Mouse (Mus musculus): Measurements from ENCODE around the gene Ano4. TPM values are rescaled to one million over a fixed set of nuclear protein-coding genes. Genes with fewer than 3 reads are reported as not detected.
A peak's percentile ranks its signal among the peaks of the same experiment; 100 is the strongest.

The Ano4 gene
- total and polyA plus RNA-seq, 3 experiments = 4.3 to 7.5 (median 7.2) TPM

GRCm38 (mm10) chr10:89114381-89114780 is 230.2 kb downstream of the Ano4 start:
- Histone ChIP-seq H3K9ac (ENCODE audit: low read depth, low read length) (no peak overlapping the region), H3K79me2 (replicated peaks; ENCODE audit: control insufficient read depth, insufficient read depth, low read length) (no peaks in the 10 kb centered on the region), H3K27ac (no peak overlapping the region), H3K36me3 (ENCODE audit: control insufficient read depth, insufficient read depth, low read length) (no peaks in the 10 kb centered on the region), H3K27me3 (ENCODE audit: control insufficient read depth, insufficient read depth, low read length) (no peaks in the 10 kb centered on the region), H3K4me3 (no peak overlapping the region), H3K4me1 (ENCODE audit: control insufficient read depth, insufficient read depth, low read length) (no peaks in the 10 kb centered on the region)
- 72% methylated on average over 6 of the region's 6 CpGs for WGBS
- TF ChIP-seq POLR2A (IDR thresholded peaks at IDR 0.05; ENCODE audit: insufficient read depth, low read depth, low read length) = no peak
- no peak for TF ChIP-seq EP300 (IDR thresholded peaks at IDR 0.05; ENCODE audit: insufficient read depth, low read depth, low read length)
- no peak for TF ChIP-seq CTCF (IDR thresholded peaks at IDR 0.05)
- no peak for DNase-seq
- intact Hi-C loops (cut with DNase I) = no loop called here

- no peak overlapping the region for H3K4me3 ChIP-seq
- no peaks in the 10 kb centered on the region for H3K79me2 ChIP-seq (replicated peaks; ENCODE audit: control insufficient read depth, insufficient read depth, low read length)
- no peak overlapping the region for H3K27ac ChIP-seq
- no peaks in the 10 kb centered on the region for H3K27me3 ChIP-seq (ENCODE audit: control insufficient read depth, insufficient read depth, low read length)
- intact Hi-C loops (cut with DNase I) = no loop called here
- TF ChIP-seq EP300 (IDR thresholded peaks at IDR 0.05; ENCODE audit: insufficient read depth, low read depth, low read length) (no peak), POLR2A (IDR thresholded peaks at IDR 0.05; ENCODE audit: insufficient read depth, low read depth, low read length) (no peak), CTCF (IDR thresholded peaks at IDR 0.05) (no peak)
- H3K36me3 ChIP-seq (ENCODE audit: control insufficient read depth, insufficient read depth, low read length) = no peaks in the 10 kb centered on the region
- no peaks in the 10 kb centered on the region for H3K4me1 ChIP-seq (ENCODE audit: control insufficient read depth, insufficient read depth, low read length)
- no peak for DNase-seq
- no peak overlapping the region for H3K9ac ChIP-seq (ENCODE audit: low read depth, low read length)
- WGBS = 38% methylated on average over 2 of the region's 2 CpGs
Measured at GRCm38 (mm10) chr10:89111466-89111865, 233.1 kb downstream of the Ano4 start.

DNA sequence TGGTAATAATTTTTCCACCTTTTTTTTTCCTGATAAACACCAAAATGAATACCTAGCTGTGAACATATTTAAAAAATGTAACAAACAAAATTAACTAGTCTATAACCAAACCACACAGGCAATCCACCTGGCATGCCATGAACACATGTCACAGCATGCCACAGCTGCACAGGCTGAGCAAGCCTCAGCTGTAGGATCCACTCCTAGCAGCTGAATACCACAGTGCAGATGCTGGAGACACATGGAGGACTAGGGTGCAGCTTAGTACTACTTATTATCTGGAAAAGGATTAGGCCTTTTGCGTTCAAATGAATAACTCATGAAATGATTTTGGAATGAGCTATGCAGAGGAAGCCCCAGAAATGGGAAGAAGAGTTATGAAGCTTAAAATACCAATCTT is 233.6 kb downstream of the Ano4 start:
- WGBS = 69% methylated on average over 1 of the region's 1 CpGs
- intact Hi-C loops (cut with DNase I) = no loop called here
- Histone ChIP-seq H3K27me3 (ENCODE audit: control insufficient read depth, insufficient read depth, low read length) (no peaks in the 10 kb centered on the region), H3K4me3 (no peak overlapping the region), H3K4me1 (ENCODE audit: control insufficient read depth, insufficient read depth, low read length) (no peaks in the 10 kb centered on the region), H3K9ac (ENCODE audit: low read depth, low read length) (no peak overlapping the region), H3K36me3 (ENCODE audit: control insufficient read depth, insufficient read depth, low read length) (no peaks in the 10 kb centered on the region), H3K27ac (no peak overlapping the region), H3K79me2 (replicated peaks; ENCODE audit: control insufficient read depth, insufficient read depth, low read length) (no peaks in the 10 kb centered on the region)
- DNase-seq = no peak
- TF ChIP-seq CTCF (IDR thresholded peaks at IDR 0.05) (no peak), POLR2A (IDR thresholded peaks at IDR 0.05; ENCODE audit: insufficient read depth, low read depth, low read length) (no peak), EP300 (IDR thresholded peaks at IDR 0.05; ENCODE audit: insufficient read depth, low read depth, low read length) (no peak)

- Histone ChIP-seq H3K4me1 (ENCODE audit: control insufficient read depth, insufficient read depth, low read length) (no peaks in the 10 kb centered on the region; the same call in 1 of the 2 replicates), H3K36me3 (ENCODE audit: control insufficient read depth, insufficient read depth, low read length) (no peaks in the 10 kb centered on the region), H3K27ac (no peak overlapping the region), H3K9ac (ENCODE audit: low read depth, low read length) (no peak overlapping the region), H3K4me3 (no peak overlapping the region), H3K27me3 (ENCODE audit: control insufficient read depth, insufficient read depth, low read length) (no peaks in the 10 kb centered on the region), H3K79me2 (replicated peaks; ENCODE audit: control insufficient read depth, insufficient read depth, low read length) (no peaks in the 10 kb centered on the region)
- 23% methylated on average over 2 of the region's 2 CpGs for WGBS
- intact Hi-C loops (cut with DNase I) = no loop called here
- peak in 1 of 2 experiments; percentile 6 for DNase-seq
- no peak for TF ChIP-seq POLR2A (IDR thresholded peaks at IDR 0.05; ENCODE audit: insufficient read depth, low read depth, low read length)
- no peak for TF ChIP-seq CTCF (IDR thresholded peaks at IDR 0.05)
- TF ChIP-seq EP300 (IDR thresholded peaks at IDR 0.05; ENCODE audit: insufficient read depth, low read depth, low read length) = no peak
Measured at GRCm38 (mm10) chr10:89103594-89103993, 241.0 kb downstream of the Ano4 start.

GRCm38 (mm10) chr10:89102025-89102424 is 242.5 kb downstream of the Ano4 start:
- 48% methylated on average over 7 of the region's 7 CpGs for WGBS
- H3K27me3 ChIP-seq (ENCODE audit: control insufficient read depth, insufficient read depth, low read length) = no peaks in the 10 kb centered on the region
- H3K4me3 ChIP-seq = no peak overlapping the region
- intact Hi-C loops (cut with DNase I) = no loop called here
- H3K27ac ChIP-seq = no peak overlapping the region
- H3K36me3 ChIP-seq (ENCODE audit: control insufficient read depth, insufficient read depth, low read length) = no peaks in the 10 kb centered on the region
- H3K4me1 ChIP-seq (ENCODE audit: control insufficient read depth, insufficient read depth, low read length) = no peaks in the 10 kb centered on the region; the same call in 1 of the 2 replicates
- no peaks in the 10 kb centered on the region for H3K79me2 ChIP-seq (replicated peaks; ENCODE audit: control insufficient read depth, insufficient read depth, low read length)
- DNase-seq = no peak
- H3K9ac ChIP-seq (ENCODE audit: low read depth, low read length) = no peak overlapping the region
- TF ChIP-seq POLR2A (IDR thresholded peaks at IDR 0.05; ENCODE audit: insufficient read depth, low read depth, low read length) = no peak
- TF ChIP-seq CTCF (IDR thresholded peaks at IDR 0.05) = no peak
- TF ChIP-seq EP300 (IDR thresholded peaks at IDR 0.05; ENCODE audit: insufficient read depth, low read depth, low read length) = no peak

DNA sequence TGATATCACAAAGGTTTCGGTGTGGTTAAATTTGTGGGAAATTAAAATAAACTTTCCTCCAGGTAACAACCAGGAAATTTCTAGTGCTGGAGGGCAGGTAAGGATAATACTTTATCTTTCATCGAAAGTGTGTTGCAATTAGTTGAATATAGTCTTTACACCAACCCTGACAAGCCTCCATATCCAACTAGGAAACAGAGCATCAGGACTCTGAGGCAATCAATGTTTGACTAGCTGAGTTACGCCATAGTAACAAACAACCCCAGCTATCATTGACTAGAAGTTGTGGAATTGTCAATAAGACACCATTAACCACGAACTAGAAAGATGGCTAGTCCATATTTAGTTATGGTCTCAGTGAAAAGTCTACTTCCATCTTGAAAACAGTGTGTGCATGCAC is 246.4 kb downstream of the Ano4 start:
- intact Hi-C loops (cut with DNase I) = no loop called here

More for the DNA sequence above, 246.4 kb downstream of the Ano4 start:
- no peak overlapping the region for H3K4me3 ChIP-seq
- H3K9ac ChIP-seq (ENCODE audit: low read depth, low read length) = no peak overlapping the region
- no peak overlapping the region for H3K27ac ChIP-seq
- 71% methylated on average over 4 of the region's 4 CpGs for WGBS
- no peaks in the 10 kb centered on the region for H3K36me3 ChIP-seq (ENCODE audit: control insufficient read depth, insufficient read depth, low read length)
- no peaks in the 10 kb centered on the region for H3K79me2 ChIP-seq (replicated peaks; ENCODE audit: control insufficient read depth, insufficient read depth, low read length)
- TF ChIP-seq CTCF (IDR thresholded peaks at IDR 0.05) (no peak), EP300 (IDR thresholded peaks at IDR 0.05; ENCODE audit: insufficient read depth, low read depth, low read length) (no peak), POLR2A (IDR thresholded peaks at IDR 0.05; ENCODE audit: insufficient read depth, low read depth, low read length) (no peak)
- no peak for DNase-seq
- no peaks in the 10 kb centered on the region for H3K4me1 ChIP-seq (ENCODE audit: control insufficient read depth, insufficient read depth, low read length)
- H3K27me3 ChIP-seq (ENCODE audit: control insufficient read depth, insufficient read depth, low read length) = no peaks in the 10 kb centered on the region

All from heart, adult 2 months (tissue).